Comparison of ENCODE assay signal across 8 mouse cellular contexts in genomic region chr4:62624679-62625450, GRCm38 (mm10).
DNase-seq lines count a peak whose midpoint lies in the region; ATAC-seq lines count a peak whose summit lies in the region.

No protein-coding gene starts in this region.

- H3K9me3 ChIP-seq in forebrain, embryonic 11.5 days (ENCODE audit: control insufficient read depth, low read length), result no peaks in the 10 kb centered on the region
- no peaks in the 10 kb centered on the region for H3K9me3 ChIP-seq in hindbrain, embryonic 14.5 days (ENCODE audit: control insufficient read depth, low read length)
- H3K9me3 ChIP-seq in neural tube, embryonic 14.5 days (ENCODE audit: control insufficient read depth, low read length), result no peaks in the 10 kb centered on the region

- peaks cover 10% of the 10 kb centered on the region for H3K4me1 ChIP-seq in forebrain, embryonic 11.5 days (replicated peaks; ENCODE audit: control insufficient read depth, insufficient read depth, low read length)
- peaks cover 25% of the 10 kb centered on the region for H3K4me1 ChIP-seq in hindbrain, embryonic 14.5 days (replicated peaks; ENCODE audit: control insufficient read depth, insufficient read depth, low read length)
- H3K4me1 ChIP-seq in neural tube, embryonic 14.5 days (ENCODE audit: control insufficient read depth, insufficient read depth, low read length), result peaks cover 9% of the 10 kb centered on the region

- H3K4me3 ChIP-seq in forebrain, embryonic 11.5 days (ENCODE audit: low read depth, low read length), result no peak overlapping the region
- no peak overlapping the region for H3K4me3 ChIP-seq in hindbrain, embryonic 14.5 days (replicated peaks; ENCODE audit: low read length)
- no peak overlapping the region for H3K4me3 ChIP-seq in neural tube, embryonic 14.5 days (ENCODE audit: low read depth, low read length)

- no peaks in the 10 kb centered on the region for H3K27me3 ChIP-seq in forebrain, embryonic 11.5 days (ENCODE audit: control insufficient read depth, insufficient read depth, low read length)
- no peaks in the 10 kb centered on the region for H3K27me3 ChIP-seq in hindbrain, embryonic 14.5 days (ENCODE audit: control insufficient read depth, insufficient read depth, low read length)
- H3K27me3 ChIP-seq in neural tube, embryonic 14.5 days (ENCODE audit: control insufficient read depth, insufficient read depth, low read length), result no peaks in the 10 kb centered on the region

- H3K36me3 ChIP-seq in forebrain, embryonic 11.5 days (ENCODE audit: control insufficient read depth, insufficient read depth, low read length), result no peaks in the 10 kb centered on the region
- H3K36me3 ChIP-seq in hindbrain, embryonic 14.5 days (replicated peaks; ENCODE audit: control insufficient read depth, insufficient read depth), result no peaks in the 10 kb centered on the region
- no peaks in the 10 kb centered on the region for H3K36me3 ChIP-seq in neural tube, embryonic 14.5 days (ENCODE audit: control insufficient read depth, insufficient read depth, low read length)

- H3K27ac ChIP-seq in forebrain, embryonic 11.5 days (ENCODE audit: low read depth, low read length), result peak overlapping the region; percentile 71
- peak overlapping the region; percentile 54 for H3K27ac ChIP-seq in hindbrain, embryonic 14.5 days
- peak overlapping the region; percentile 75 for H3K27ac ChIP-seq in neural tube, embryonic 14.5 days (ENCODE audit: low read depth, low read length)

- peak; percentile 47 for ATAC-seq in forebrain, embryonic 11.5 days (replicated peaks; ENCODE audit: low FRiP score)
- peak; percentile 39; the same call in 1 of the 2 replicates for ATAC-seq in hindbrain, embryonic 14.5 days (ENCODE audit: low FRiP score)
- peak; percentile 28; the same call in 1 of the 2 replicates for ATAC-seq in neural tube, embryonic 14.5 days (ENCODE audit: low read depth)

- 39% methylated on average over 15 of the region's 15 CpGs for WGBS in forebrain, embryonic 11.5 days
- 29% methylated on average over 15 of the region's 15 CpGs for WGBS in hindbrain, embryonic 14.5 days
- WGBS in neural tube, embryonic 14.5 days, result 26% methylated on average over 15 of the region's 15 CpGs

- no peak overlapping the region for H3K4me2 ChIP-seq in forebrain, embryonic 11.5 days (ENCODE audit: low read depth, low read length, severe bottlenecking)
- H3K4me2 ChIP-seq in hindbrain, embryonic 14.5 days (replicated peaks), result no peak overlapping the region; the same call in 1 of the 2 replicates
- H3K4me2 ChIP-seq in neural tube, embryonic 14.5 days (ENCODE audit: low read depth, low read length), result no peak overlapping the region

- peak; percentile 76 for DNase-seq in left cerebral cortex, postnatal 4 days
- no peak for DNase-seq in left cerebral cortex, adult 18-20 months (ENCODE audit: low spot score in 2 of 2)
- peak; percentile 66 for DNase-seq in forebrain, embryonic 11.5 days (ENCODE audit: low spot score)
- DNase-seq in hindbrain, embryonic 14.5 days (ENCODE audit: low spot score), result no peak
- no peak for DNase-seq in cerebellum, adult 11 months
- no peak for DNase-seq in thymus, postnatal 14 days
- no peak for DNase-seq in adrenal gland, adult (ENCODE audit: inconsistent age in 2 of 2, low spot score in 1 of 2)

- intact Hi-C loops in left cerebral cortex, postnatal 4 days (cut with DNase I), result no loop called here

- peak overlapping the region; percentile 37; the same call in 1 of the 2 replicates for H3K9ac ChIP-seq in forebrain, embryonic 11.5 days (ENCODE audit: low read length)
- H3K9ac ChIP-seq in hindbrain, embryonic 14.5 days, result 0 out of 2 replicates have a peak overlapping the region, but pooled peaks have one; percentile 17
- H3K9ac ChIP-seq in neural tube, embryonic 14.5 days (replicated peaks; ENCODE audit: low read depth, low read length), result no peak overlapping the region

Comparison
In these comparisons a context has a peak if more than half of its experiments do, and no peak if none do; other contexts are left out.
1. DNase-seq: peak in left cerebral cortex, postnatal 4 days (single experiment) and forebrain, embryonic 11.5 days (single experiment); none in left cerebral cortex, adult 18-20 months (0 of 2), hindbrain, embryonic 14.5 days (single experiment), cerebellum, adult 11 months (single experiment), thymus, postnatal 14 days (single experiment) and adrenal gland, adult (0 of 2).
2. Peak in every context shown above with its lines, with median percentiles within 50 percentile points of each other: ATAC-seq and H3K27ac ChIP-seq.